Mouse (Mus musculus): ENCODE results near the gene Gm20738.
"Not testable (repeated sequence)": the region's sequence is repeated elsewhere in the genome, so short reads cannot be mapped to it uniquely, and the experiment has no call there.

The Gm20738 gene

DNA sequence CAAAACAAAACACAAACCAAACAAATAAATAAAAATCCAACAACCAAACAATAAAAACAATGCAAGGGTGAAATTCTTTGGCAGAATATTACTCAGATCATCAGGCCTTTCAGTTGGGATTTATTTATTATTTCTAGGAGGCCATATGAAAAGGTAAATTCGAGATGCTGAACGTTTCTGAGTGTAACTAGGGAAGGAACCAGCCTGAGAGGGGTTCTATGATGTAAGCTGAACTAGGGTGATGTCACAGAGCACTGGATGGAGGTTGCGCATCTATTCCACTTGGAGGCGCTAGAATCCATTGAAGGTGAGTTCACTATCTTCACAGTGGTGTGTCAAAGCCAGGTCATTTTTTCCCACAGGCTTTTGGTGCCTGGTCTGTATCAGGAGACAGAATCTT lies at the start of gene Gm20738:
Gene Gm20738, plus strand, starts transcription at position 301 of the 400 bp plus-strand sequence.
- ATAC-seq (ENCODE audit: low TSS enrichment), result not testable (repeated sequence)

All from frontal cortex, adult (tissue).